Mouse (Mus musculus): ENCODE results near the gene Edc3.

DNA sequence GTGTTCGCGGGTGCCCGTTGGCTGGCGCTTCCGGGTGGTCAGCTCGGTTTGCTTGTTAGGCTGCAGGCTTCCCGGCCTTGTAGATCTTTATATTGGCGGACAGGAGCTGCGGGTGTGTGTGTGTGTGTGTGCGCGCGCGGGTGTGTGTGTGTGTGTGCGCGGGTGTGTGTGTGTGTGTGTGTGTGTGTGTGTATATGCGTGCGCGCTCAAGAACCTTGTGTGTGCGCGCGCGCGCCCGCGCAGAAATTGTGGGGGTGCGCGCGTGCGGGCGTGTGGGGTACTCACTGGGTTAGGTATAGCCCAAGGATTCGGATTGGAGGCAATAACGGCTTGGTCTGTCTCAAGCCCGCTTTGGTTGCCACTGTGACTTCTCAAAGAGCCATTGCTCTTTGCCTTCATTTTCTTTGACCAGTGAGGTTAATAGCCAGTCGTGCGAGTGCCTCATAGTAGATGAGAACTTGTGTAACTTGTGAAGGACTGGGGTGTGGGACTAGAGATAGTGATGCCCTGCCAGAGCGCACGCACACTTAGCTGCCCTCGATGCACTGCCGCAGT is 457 bp downstream of the Edc3 start:
- TF ChIP-seq EP300 (IDR thresholded peaks at IDR 0.05; ENCODE audit: low read depth) (no peak), CTCF (IDR thresholded peaks at IDR 0.05; ENCODE audit: low read depth) (no peak)

Measured in liver, embryonic 14.5 days (tissue).